Mouse (Mus musculus): ENCODE results near the gene Zfp207. TPM values are rescaled to one million over a fixed set of nuclear protein-coding genes. Genes with fewer than 3 reads are reported as not detected.
A peak's percentile ranks its signal among the peaks of the same experiment; 100 is the strongest.

Gene Zfp207
- polyA plus RNA-seq, 1 experiment = 80.4 TPM

DNA sequence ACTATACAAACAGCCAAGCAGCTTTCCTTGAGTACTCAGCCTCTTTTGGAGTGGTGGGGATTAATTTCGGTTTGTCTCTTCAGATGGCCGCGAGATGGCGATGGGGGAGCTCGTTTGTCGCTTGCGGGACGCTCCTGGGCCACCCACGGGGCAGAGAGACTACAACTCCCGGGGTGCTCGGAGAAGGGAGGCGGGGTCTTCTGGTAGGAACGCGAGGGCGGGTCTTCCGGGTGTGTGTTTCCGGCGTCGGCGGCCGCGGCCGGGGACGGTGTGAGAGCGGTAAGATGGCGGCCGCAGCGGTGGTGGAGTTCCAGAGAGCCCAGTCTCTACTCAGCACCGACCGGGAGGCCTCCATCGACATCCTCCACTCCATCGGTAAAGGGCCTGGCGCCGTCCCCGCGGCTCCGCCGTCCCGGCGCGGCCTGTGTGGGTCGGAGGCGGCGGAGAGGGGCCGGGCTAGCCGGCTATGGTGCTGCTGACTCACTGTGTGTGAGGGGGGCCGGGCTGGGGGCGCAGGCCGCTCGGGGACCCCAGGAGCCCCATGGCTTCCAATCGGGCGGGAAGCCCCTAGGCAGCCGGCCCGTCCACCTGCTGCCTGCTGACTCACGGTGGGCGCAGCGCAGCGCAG, 45.4 kb downstream of the Zfp207 start, which contains the start of gene Psmd11:
Gene Psmd11, plus strand, starts transcription at position 235 of the 628 bp plus-strand sequence.
- H3K27me3 ChIP-seq (ENCODE audit: control insufficient read depth, insufficient read depth, low read length) = no peaks in the 10 kb centered on the region
- H3K27ac ChIP-seq (ENCODE audit: control insufficient read depth, insufficient read depth, low read depth, low read length) = peak within 1 kb of the TSS; percentile 86
- peak within 1 kb of the TSS; percentile 96 for H3K4me3 ChIP-seq (ENCODE audit: control insufficient read depth, low read depth, low read length)
- no peaks in the 10 kb centered on the region for H3K36me3 ChIP-seq (ENCODE audit: control insufficient read depth, insufficient read depth, low read length)
- peaks cover 2% of the 10 kb centered on the region; the same call in 1 of the 2 replicates for H3K4me1 ChIP-seq (ENCODE audit: control insufficient read depth, insufficient read depth, low read length)
- peak; percentile 33; the same call in 1 of the 2 replicates for TF ChIP-seq CTCF (IDR thresholded peaks at IDR 0.05; ENCODE audit: control insufficient read depth, insufficient read depth, insufficient replicate concordance, low read depth, low read length)
- TF ChIP-seq POLR2A (IDR thresholded peaks at IDR 0.05; ENCODE audit: control insufficient read depth, low read depth, low read length) = peak; percentile 86

DNA sequence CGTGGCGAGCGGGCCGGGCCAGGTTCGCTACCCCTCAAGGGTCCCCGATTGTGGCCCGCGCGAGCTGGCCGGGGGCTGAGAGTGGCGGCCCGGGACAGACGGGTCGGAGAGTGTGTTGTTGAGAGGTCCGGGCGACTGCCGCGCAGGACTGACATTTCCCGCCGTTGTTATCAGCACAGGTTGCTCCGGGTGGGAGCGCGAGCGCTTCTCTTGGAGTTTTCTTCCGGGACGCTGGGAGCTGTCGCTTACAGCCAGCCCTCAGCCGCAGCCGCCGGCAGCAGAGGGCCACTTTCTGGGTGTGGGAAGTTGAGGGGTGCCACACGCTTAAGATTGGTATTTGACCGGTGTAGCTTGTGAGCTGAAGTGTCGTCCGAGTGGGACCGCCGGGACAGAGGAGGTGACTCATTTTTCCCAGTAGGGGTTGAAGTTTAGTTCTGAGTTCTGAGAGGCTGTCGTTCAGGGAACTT, 46.0 kb downstream of the Zfp207 start:
- TF ChIP-seq CTCF (IDR thresholded peaks at IDR 0.05; ENCODE audit: control insufficient read depth, insufficient read depth, insufficient replicate concordance, low read depth, low read length) = no peak
- TF ChIP-seq POLR2A (IDR thresholded peaks at IDR 0.05; ENCODE audit: control insufficient read depth, low read depth, low read length) = no peak
- no peaks in the 10 kb centered on the region for H3K36me3 ChIP-seq (ENCODE audit: control insufficient read depth, insufficient read depth, low read length)
- H3K4me1 ChIP-seq (ENCODE audit: control insufficient read depth, insufficient read depth, low read length) = peaks cover 2% of the 10 kb centered on the region; the same call in 1 of the 2 replicates
- peak overlapping the region; percentile 96 for H3K4me3 ChIP-seq (ENCODE audit: control insufficient read depth, low read depth, low read length)
- no peaks in the 10 kb centered on the region for H3K27me3 ChIP-seq (ENCODE audit: control insufficient read depth, insufficient read depth, low read length)
- peak overlapping the region; percentile 86 for H3K27ac ChIP-seq (ENCODE audit: control insufficient read depth, insufficient read depth, low read depth, low read length)

DNA sequence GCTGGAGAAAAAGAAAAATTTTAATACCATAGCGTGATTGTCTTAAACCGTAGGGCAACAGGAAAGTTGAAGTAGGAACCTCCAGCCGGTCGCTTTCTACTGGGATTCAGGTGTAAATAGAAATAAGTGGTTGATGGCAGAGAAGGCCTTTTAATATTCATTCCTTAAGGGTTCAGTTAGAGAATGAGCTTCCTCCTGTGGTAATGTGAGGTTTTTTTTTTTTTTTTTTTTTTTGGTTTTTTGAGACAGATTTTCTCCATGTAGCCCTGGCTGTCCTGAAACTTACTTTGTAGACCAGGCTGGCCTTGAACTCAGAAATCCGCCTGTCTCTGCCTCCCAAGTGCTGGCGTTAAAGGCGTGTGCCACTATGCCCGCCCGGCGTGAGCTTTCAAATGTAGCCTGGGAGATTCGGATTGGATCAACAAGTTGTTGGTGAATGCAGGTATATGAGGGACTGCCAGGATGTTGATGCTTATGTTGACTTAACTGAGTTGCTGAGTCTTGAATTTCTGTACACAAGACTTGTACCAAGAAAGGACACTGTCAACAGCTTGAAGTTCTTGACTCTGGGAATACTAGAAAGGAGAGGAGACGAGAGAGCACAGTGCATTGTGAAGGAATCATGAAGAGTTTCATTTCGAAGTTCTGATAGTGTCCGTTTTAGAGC, 46.6 kb downstream of the Zfp207 start:
- TF ChIP-seq CTCF (IDR thresholded peaks at IDR 0.05; ENCODE audit: control insufficient read depth, insufficient read depth, insufficient replicate concordance, low read depth, low read length) = no peak
- no peak for TF ChIP-seq POLR2A (IDR thresholded peaks at IDR 0.05; ENCODE audit: control insufficient read depth, low read depth, low read length)
- Histone ChIP-seq H3K4me1 (ENCODE audit: control insufficient read depth, insufficient read depth, low read length) (peaks cover 2% of the 10 kb centered on the region; the same call in 1 of the 2 replicates), H3K4me3 (ENCODE audit: control insufficient read depth, low read depth, low read length) (peak overlapping the region; percentile 96), H3K36me3 (ENCODE audit: control insufficient read depth, insufficient read depth, low read length) (no peaks in the 10 kb centered on the region), H3K27me3 (ENCODE audit: control insufficient read depth, insufficient read depth, low read length) (no peaks in the 10 kb centered on the region), H3K27ac (ENCODE audit: control insufficient read depth, insufficient read depth, low read depth, low read length) (peak overlapping the region; percentile 86)

- Histone ChIP-seq H3K4me3 (ENCODE audit: control insufficient read depth, low read depth, low read length) (no peak overlapping the region), H3K4me1 (ENCODE audit: control insufficient read depth, insufficient read depth, low read length) (peaks cover 2% of the 10 kb centered on the region; the same call in 1 of the 2 replicates), H3K27me3 (ENCODE audit: control insufficient read depth, insufficient read depth, low read length) (no peaks in the 10 kb centered on the region), H3K27ac (ENCODE audit: control insufficient read depth, insufficient read depth, low read depth, low read length) (no peak overlapping the region), H3K36me3 (ENCODE audit: control insufficient read depth, insufficient read depth, low read length) (no peaks in the 10 kb centered on the region)
- TF ChIP-seq CTCF (IDR thresholded peaks at IDR 0.05; ENCODE audit: control insufficient read depth, insufficient read depth, insufficient replicate concordance, low read depth, low read length) (no peak), POLR2A (IDR thresholded peaks at IDR 0.05; ENCODE audit: control insufficient read depth, low read depth, low read length) (no peak)
These were observed 47.4 kb downstream of the Zfp207 start for GRCm38 (mm10) chr11:80430366-80430910.

- Histone ChIP-seq H3K36me3 (ENCODE audit: control insufficient read depth, insufficient read depth, low read length) (no peaks in the 10 kb centered on the region), H3K27ac (ENCODE audit: control insufficient read depth, insufficient read depth, low read depth, low read length) (no peak overlapping the region), H3K27me3 (ENCODE audit: control insufficient read depth, insufficient read depth, low read length) (no peaks in the 10 kb centered on the region), H3K4me1 (ENCODE audit: control insufficient read depth, insufficient read depth, low read length) (no peaks in the 10 kb centered on the region), H3K4me3 (ENCODE audit: control insufficient read depth, low read depth, low read length) (no peak overlapping the region)
- TF ChIP-seq POLR2A (IDR thresholded peaks at IDR 0.05; ENCODE audit: control insufficient read depth, low read depth, low read length) = no peak
- no peak for TF ChIP-seq CTCF (IDR thresholded peaks at IDR 0.05; ENCODE audit: control insufficient read depth, insufficient read depth, insufficient replicate concordance, low read depth, low read length)
These were observed 63.8 kb downstream of the Zfp207 start for GRCm38 (mm10) chr11:80446916-80447315.

- no peak overlapping the region for H3K27ac ChIP-seq (ENCODE audit: control insufficient read depth, insufficient read depth, low read depth, low read length)
- H3K36me3 ChIP-seq (ENCODE audit: control insufficient read depth, insufficient read depth, low read length) = no peaks in the 10 kb centered on the region
- no peaks in the 10 kb centered on the region for H3K27me3 ChIP-seq (ENCODE audit: control insufficient read depth, insufficient read depth, low read length)
- TF ChIP-seq POLR2A (IDR thresholded peaks at IDR 0.05; ENCODE audit: control insufficient read depth, low read depth, low read length) = no peak
- no peak for TF ChIP-seq CTCF (IDR thresholded peaks at IDR 0.05; ENCODE audit: control insufficient read depth, insufficient read depth, insufficient replicate concordance, low read depth, low read length)
- no peaks in the 10 kb centered on the region for H3K4me1 ChIP-seq (ENCODE audit: control insufficient read depth, insufficient read depth, low read length)
- no peak overlapping the region for H3K4me3 ChIP-seq (ENCODE audit: control insufficient read depth, low read depth, low read length)
These were observed 66.8 kb downstream of the Zfp207 start for GRCm38 (mm10) chr11:80449859-80450258.

GRCm38 (mm10) chr11:80452242-80452641, 69.2 kb downstream of the Zfp207 start:
- Histone ChIP-seq H3K27me3 (ENCODE audit: control insufficient read depth, insufficient read depth, low read length) (no peaks in the 10 kb centered on the region), H3K4me1 (ENCODE audit: control insufficient read depth, insufficient read depth, low read length) (no peaks in the 10 kb centered on the region), H3K27ac (ENCODE audit: control insufficient read depth, insufficient read depth, low read depth, low read length) (no peak overlapping the region), H3K36me3 (ENCODE audit: control insufficient read depth, insufficient read depth, low read length) (no peaks in the 10 kb centered on the region), H3K4me3 (ENCODE audit: control insufficient read depth, low read depth, low read length) (no peak overlapping the region)
- TF ChIP-seq POLR2A (IDR thresholded peaks at IDR 0.05; ENCODE audit: control insufficient read depth, low read depth, low read length) (no peak), CTCF (IDR thresholded peaks at IDR 0.05; ENCODE audit: control insufficient read depth, insufficient read depth, insufficient replicate concordance, low read depth, low read length) (no peak)
